Mouse (Mus musculus): Measurements from ENCODE around the gene Siah1b.

Gene Siah1b

GRCm38 (mm10) chrX:164076040-164076775 lies at the start of gene Siah1b:
Siah1b (minus strand) TSS chrX:164076493.
- DNase-seq (ENCODE audit: low spot score), result peak; percentile 89

GRCm38 (mm10) chrX:164123942-164124341 lies 47.6 kb upstream of the Siah1b start:
- DNase-seq (ENCODE audit: low spot score), result no peak

GRCm38 (mm10) chrX:164113744-164114143 lies 37.5 kb upstream of the Siah1b start:
- no peak for DNase-seq (ENCODE audit: low spot score)

GRCm38 (mm10) chrX:164111146-164111545 lies 34.9 kb upstream of the Siah1b start:
- no peak for DNase-seq (ENCODE audit: low spot score)

- no peak for DNase-seq (ENCODE audit: low spot score)
Measured at GRCm38 (mm10) chrX:164102656-164103055, 26.4 kb upstream of the Siah1b start.

GRCm38 (mm10) chrX:164102198-164102597 lies 25.9 kb upstream of the Siah1b start:
- no peak for DNase-seq (ENCODE audit: low spot score)

DNA sequence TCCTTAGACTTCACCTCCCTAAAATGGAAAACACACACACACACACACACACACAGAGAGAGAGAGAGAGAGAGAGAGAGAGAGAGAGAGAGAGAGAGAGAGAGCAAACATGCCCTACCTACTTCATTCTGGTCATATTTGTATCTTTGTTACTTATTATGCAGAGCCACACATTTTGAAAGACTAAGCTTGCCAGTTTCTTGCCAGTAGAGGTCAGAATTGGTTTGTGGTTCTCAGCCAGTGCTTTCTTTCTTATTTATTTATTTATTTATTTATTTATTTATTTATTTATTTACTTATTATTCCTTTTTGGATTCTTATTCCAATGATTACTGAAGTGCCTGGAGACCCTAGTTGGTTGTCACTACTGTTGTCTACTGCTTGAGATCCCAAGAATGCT lies 25.2 kb upstream of the Siah1b start:
- no peak for DNase-seq (ENCODE audit: low spot score)

DNA sequence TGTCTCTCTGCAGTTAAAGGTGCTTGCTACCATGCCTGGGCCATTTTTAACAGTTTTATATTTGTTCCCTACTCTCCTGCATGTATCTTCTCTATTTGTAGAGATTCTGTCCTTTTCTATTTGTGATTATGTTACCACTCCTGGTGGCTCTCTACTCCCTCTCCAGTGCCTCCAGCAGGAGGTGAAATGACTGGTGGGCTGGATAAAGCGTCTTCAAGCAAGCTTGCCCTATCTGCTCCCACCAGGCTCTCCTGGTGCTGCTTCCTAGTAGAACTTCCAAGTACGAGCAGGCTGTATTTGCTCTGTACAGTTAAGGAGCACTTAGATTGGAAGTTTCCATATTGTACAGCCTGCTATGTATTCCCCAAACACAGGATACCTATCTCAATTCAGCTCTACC lies 19.5 kb upstream of the Siah1b start:
- no peak for DNase-seq (ENCODE audit: low spot score)

DNA sequence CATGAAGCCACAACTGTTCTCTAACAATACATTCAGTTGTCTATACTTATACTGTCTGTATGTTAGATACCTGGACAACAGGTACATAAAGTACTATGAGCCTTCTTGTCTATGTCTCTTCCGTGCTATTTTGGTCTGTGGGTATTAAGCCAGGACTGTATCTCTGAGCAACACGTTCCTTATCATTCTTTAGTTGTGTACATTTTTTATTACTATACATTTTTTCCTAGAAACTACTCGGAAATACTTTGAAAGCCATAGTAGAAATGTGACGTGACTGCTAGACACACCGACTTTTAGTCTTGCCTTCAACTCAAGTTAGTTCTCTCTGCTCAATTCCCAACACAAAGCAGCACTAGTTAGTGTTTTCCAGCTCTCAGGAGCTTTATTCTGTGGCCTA lies 17.1 kb upstream of the Siah1b start:
- DNase-seq (ENCODE audit: low spot score), result no peak

DNA sequence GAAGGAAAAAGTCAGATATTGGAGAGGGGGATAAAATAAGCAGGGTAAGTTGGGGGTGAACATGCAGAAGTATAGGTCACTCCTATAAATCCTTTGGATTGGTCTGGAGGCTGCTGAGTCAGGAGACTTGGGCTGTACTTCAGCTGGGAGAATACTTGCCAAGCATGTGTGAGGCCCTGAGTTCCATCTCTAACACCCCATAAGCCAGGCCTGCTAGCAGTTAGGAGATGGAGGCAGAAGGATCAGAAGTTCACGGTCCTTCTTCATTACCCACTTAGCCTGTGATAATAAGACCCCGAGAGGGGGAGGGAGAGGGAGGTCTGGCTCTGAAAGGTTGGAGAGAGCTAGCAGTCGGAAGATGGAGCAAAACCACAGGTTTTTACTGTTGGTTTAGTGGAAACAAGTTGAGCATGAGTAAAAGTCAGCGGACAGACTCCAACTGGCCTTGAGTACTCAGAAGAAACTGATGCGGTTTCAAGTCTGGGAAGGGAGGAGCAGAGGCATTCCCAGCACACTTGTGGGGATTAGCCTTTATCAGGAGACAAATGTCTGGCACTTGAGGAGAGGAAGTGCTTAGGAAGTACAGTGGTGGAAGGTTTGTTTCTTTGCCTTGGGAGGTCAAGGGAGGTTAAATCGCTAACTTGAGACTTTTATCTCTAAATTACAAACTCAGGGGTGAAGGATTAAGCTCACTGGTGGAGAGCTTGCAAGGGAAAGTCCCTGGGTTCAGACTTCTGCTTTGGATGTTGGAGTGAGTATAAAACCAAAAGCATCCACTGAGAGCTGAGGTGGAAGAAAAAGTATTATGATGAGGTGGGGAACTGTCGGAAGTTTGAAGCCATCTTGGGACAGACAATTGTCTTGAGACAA lies 16.2 kb upstream of the Siah1b start:
- DNase-seq (ENCODE audit: low spot score), result no peak

- DNase-seq (ENCODE audit: low spot score), result no peak
Measured at GRCm38 (mm10) chrX:164089916-164090315, 13.6 kb upstream of the Siah1b start.

DNA sequence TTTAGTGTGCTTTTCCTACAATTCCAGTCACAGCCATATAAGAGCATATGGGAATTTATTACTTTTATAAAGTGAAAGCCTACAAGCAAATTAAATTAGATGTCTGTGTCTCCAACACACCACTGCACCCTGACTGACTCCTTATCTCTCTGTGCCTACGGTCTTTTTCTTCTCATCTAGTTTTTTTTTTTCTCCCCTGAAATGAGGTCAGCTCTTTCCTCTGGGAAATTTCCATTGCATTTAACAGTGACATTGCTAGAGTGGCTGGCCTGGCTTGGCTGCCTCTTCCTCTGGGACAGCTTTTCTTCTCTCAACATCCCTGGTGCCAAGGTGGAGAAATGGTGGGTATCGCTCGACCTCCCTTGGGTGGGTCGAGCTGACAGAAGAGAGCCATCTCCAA lies 12.3 kb upstream of the Siah1b start, which contains the start of gene Cltrn:
TSS of gene Cltrn (plus strand) at position 249 of the 400 bp plus-strand sequence.
- no peak for DNase-seq (ENCODE audit: low spot score)

GRCm38 (mm10) chrX:164082030-164082429 lies 5.7 kb upstream of the Siah1b start:
- DNase-seq (ENCODE audit: low spot score), result no peak

GRCm38 (mm10) chrX:164068968-164069367 lies 7.3 kb downstream of the Siah1b start:
- no peak for DNase-seq (ENCODE audit: low spot score)

DNA sequence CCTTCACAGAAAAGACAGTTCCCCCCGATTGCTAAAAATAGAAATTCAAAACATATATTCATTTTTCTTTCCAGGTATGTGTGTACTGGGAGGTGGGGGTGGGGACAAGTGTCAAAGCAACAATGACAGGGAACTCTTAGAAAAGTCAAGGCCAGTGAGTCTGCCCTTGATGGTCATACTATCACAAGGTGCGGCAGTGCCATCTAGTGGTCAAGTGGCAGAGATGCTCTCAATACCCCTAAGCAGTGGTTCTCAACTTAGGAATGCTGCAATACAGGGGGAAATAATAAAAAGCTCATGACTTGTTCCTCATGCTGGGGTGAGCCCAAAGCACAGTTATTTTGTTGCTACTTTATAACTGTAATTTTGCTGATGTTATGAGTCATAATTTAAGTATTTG lies 10.1 kb downstream of the Siah1b start:
- DNase-seq (ENCODE audit: low spot score), result peak; percentile 32

DNA sequence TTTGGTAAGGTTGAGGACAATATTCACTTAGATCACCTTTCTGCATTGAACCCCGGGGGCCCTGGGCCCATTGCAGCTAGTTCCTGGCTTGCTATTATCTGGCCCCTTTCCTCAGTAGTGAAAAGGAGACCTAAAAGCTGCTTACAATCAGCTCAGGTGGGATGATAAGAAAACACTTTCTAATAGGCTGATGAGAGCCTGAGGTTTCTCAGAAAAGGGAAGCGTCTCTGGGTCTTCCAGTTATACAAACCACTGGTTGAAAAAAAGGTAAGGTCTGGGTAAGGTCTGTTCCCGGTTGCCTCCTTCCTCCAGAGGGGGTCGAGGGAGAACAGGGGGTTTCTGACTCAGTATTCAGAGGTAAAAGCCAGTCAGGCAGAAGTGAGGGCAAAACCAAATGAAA lies 17.2 kb downstream of the Siah1b start:
- DNase-seq (ENCODE audit: low spot score), result no peak

GRCm38 (mm10) chrX:164058523-164058922 lies 17.8 kb downstream of the Siah1b start:
- DNase-seq (ENCODE audit: low spot score), result no peak

GRCm38 (mm10) chrX:164055726-164056125 lies 20.6 kb downstream of the Siah1b start:
- no peak for DNase-seq (ENCODE audit: low spot score)

DNA sequence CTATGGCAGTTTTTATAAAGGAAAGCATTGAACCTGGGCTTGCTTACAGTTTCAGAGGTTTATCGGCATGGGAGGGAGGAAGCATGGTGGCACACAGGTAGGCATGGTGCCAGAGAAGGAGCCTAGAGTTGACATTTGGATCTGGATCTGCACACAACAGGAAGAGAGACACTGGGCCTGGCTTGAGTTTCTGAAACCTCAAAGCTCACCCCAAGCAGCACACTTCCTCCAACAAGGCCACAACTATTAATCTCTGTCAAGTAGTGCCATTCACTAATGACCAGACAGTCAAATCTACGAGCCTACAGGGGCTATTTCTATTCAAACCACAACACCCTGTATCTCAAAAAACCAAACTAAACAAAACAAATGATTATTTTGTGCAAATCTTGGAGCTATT lies 29.6 kb downstream of the Siah1b start:
- DNase-seq (ENCODE audit: low spot score), result no peak

GRCm38 (mm10) chrX:164042069-164042468 lies 34.2 kb downstream of the Siah1b start:
- no peak for DNase-seq (ENCODE audit: low spot score)

DNA sequence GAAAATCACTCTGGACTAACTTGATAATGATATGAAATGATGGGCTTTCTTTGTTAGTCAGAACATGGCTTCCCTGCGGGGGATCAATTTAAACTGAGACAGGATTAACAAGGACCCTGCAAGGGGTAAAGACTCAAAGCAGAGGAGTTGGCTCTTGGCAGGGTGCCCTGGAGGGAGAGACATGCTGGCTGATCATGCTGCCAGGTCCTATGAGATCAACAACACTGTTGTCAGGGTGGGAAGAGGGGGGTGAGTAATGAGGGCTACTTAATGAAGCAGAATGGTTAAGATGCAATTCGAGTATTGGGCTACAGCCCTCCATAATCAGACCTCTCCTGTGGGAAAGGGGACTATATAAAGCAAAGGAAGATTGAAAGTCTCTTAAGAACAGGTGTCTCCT lies 37.4 kb downstream of the Siah1b start:
- no peak for DNase-seq (ENCODE audit: low spot score)

DNA sequence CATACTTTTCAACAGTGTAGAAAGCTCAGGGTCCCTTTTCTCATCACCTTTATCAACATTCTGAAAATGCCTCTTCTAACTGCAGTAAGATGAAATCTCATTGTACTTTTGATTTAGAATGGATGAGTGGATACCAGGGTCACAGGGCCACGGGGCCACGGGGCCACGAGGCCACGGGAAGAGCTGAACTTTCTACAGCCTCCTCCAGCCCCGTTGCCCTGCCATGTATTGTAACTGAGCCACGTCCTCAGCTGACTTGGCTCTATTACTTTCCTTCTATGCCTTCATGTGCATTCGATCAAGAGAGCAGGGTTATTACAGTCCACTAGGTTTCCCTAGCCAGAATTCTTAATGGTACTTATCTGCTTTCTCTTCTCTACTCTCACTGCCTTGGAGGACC lies 40.4 kb downstream of the Siah1b start:
- no peak for DNase-seq (ENCODE audit: low spot score)

- DNase-seq (ENCODE audit: low spot score), result no peak
Measured at GRCm38 (mm10) chrX:164035401-164035800, 40.9 kb downstream of the Siah1b start.
